Mouse (Mus musculus) embryonic fibroblast, embryonic 13.5 days (primary cell): Measurements from ENCODE around the gene Wdr27.
"Not testable (repeated sequence)": the region's sequence is repeated elsewhere in the genome, so short reads cannot be mapped to it uniquely, and the experiment has no call there.

Experiments
- CTCF ChIP-seq: IDR thresholded peaks from 2 replicates; pipeline ENCODE4 v1.5.1; 2011; ENCODE audit warnings: mild to moderate bottlenecking, control low read depth, low read length, moderate library complexity, borderline replicate concordance; ENCODE audit not compliant: insufficient read depth
- POLR2A ChIP-seq: IDR thresholded peaks from 2 replicates; pipeline ENCODE4 v1.6.1; 2011; ENCODE audit warnings: low read depth, mild to moderate bottlenecking, control low read depth, low read length, moderate library complexity

GRCm38 (mm10) chr17:14961557-14962154 is 18.7 kb upstream of the Wdr27 start:
- TF ChIP-seq POLR2A, CTCF: not testable (repeated sequence)
